Mouse (Mus musculus): ENCODE data around the gene Fsd2. TPM values are rescaled to one million over a fixed set of nuclear protein-coding genes. Genes with fewer than 3 reads are reported as not detected.

Gene Fsd2
- polyA plus RNA-seq, 1 experiment from 2014 or later = 0.16 TPM

GRCm38 (mm10) chr7:81570752-81571107 lies 4.0 kb upstream of the Fsd2 start:
- Histone ChIP-seq H3K27ac (ENCODE audit: low read depth, low read length) (no peak overlapping the region), H3K9ac (ENCODE audit: low read length) (no peak overlapping the region), H3K4me1 (ENCODE audit: control insufficient read depth, insufficient read depth, low read length) (no peaks in the 10 kb centered on the region), H3K27me3 (ENCODE audit: control insufficient read depth, insufficient read depth, low read length) (no peaks in the 10 kb centered on the region), H3K4me3 (ENCODE audit: low read depth, low read length) (peak overlapping the region; percentile 82), H3K4me2 (ENCODE audit: low read depth) (peak overlapping the region; percentile 70), H3K36me3 (ENCODE audit: control insufficient read depth, insufficient read depth, low read length) (no peaks in the 10 kb centered on the region), H3K9me3 (ENCODE audit: control insufficient read depth, low read length) (no peaks in the 10 kb centered on the region)
- no peak for ATAC-seq (ENCODE audit: insufficient read depth, low FRiP score, low TSS enrichment)
- 5% methylated on average over 5 of the region's 5 CpGs for WGBS
- no peak for DNase-seq (ENCODE audit: low spot score)

- H3K4me3 ChIP-seq (ENCODE audit: low read depth, low read length) = no peak overlapping the region
- 88% methylated on average over 3 of the region's 3 CpGs for WGBS
Measured at GRCm38 (mm10) chr7:81570271-81570670, 3.5 kb upstream of the Fsd2 start.

GRCm38 (mm10) chr7:81569851-81570250 lies 3.1 kb upstream of the Fsd2 start:
- no peak overlapping the region for H3K4me2 ChIP-seq (ENCODE audit: low read depth)
- H3K9ac ChIP-seq (ENCODE audit: low read length) = no peak overlapping the region
- ATAC-seq (ENCODE audit: insufficient read depth, low FRiP score, low TSS enrichment) (no peak), DNase-seq (ENCODE audit: low spot score) (no peak)
- H3K27me3 ChIP-seq (ENCODE audit: control insufficient read depth, insufficient read depth, low read length) = no peaks in the 10 kb centered on the region
- 85% methylated on average over 1 of the region's 1 CpGs for WGBS
- H3K9me3 ChIP-seq (ENCODE audit: control insufficient read depth, low read length) = no peaks in the 10 kb centered on the region
- H3K27ac ChIP-seq (ENCODE audit: low read depth, low read length) = no peak overlapping the region
- no peak overlapping the region for H3K4me3 ChIP-seq (ENCODE audit: low read depth, low read length)
- H3K36me3 ChIP-seq (ENCODE audit: control insufficient read depth, insufficient read depth, low read length) = no peaks in the 10 kb centered on the region
- H3K4me1 ChIP-seq (ENCODE audit: control insufficient read depth, insufficient read depth, low read length) = no peaks in the 10 kb centered on the region

More at GRCm38 (mm10) chr7:81570271-81570670, 3.5 kb upstream of the Fsd2 start:
- Histone ChIP-seq H3K27ac (ENCODE audit: low read depth, low read length) (no peak overlapping the region), H3K9me3 (ENCODE audit: control insufficient read depth, low read length) (no peaks in the 10 kb centered on the region), H3K4me1 (ENCODE audit: control insufficient read depth, insufficient read depth, low read length) (no peaks in the 10 kb centered on the region), H3K27me3 (ENCODE audit: control insufficient read depth, insufficient read depth, low read length) (no peaks in the 10 kb centered on the region), H3K9ac (ENCODE audit: low read length) (no peak overlapping the region), H3K4me2 (ENCODE audit: low read depth) (no peak overlapping the region), H3K36me3 (ENCODE audit: control insufficient read depth, insufficient read depth, low read length) (no peaks in the 10 kb centered on the region)
- DNase-seq (ENCODE audit: low spot score) = no peak
- ATAC-seq (ENCODE audit: insufficient read depth, low FRiP score, low TSS enrichment) = no peak

GRCm38 (mm10) chr7:81567396-81567795 lies 652 bp upstream of the Fsd2 start:
- H3K4me3 ChIP-seq (ENCODE audit: low read depth, low read length) = no peak overlapping the region
- H3K36me3 ChIP-seq (ENCODE audit: control insufficient read depth, insufficient read depth, low read length) = no peaks in the 10 kb centered on the region
- 85% methylated on average over 5 of the region's 5 CpGs for WGBS
- no peaks in the 10 kb centered on the region for H3K4me1 ChIP-seq (ENCODE audit: control insufficient read depth, insufficient read depth, low read length)
- no peak overlapping the region for H3K9ac ChIP-seq (ENCODE audit: low read length)
- DNase-seq (ENCODE audit: low spot score) (no peak), ATAC-seq (ENCODE audit: insufficient read depth, low FRiP score, low TSS enrichment) (no peak)
- H3K4me2 ChIP-seq (ENCODE audit: low read depth) = no peak overlapping the region
- no peaks in the 10 kb centered on the region for H3K27me3 ChIP-seq (ENCODE audit: control insufficient read depth, insufficient read depth, low read length)
- no peak overlapping the region for H3K27ac ChIP-seq (ENCODE audit: low read depth, low read length)
- H3K9me3 ChIP-seq (ENCODE audit: control insufficient read depth, low read length) = no peaks in the 10 kb centered on the region

GRCm38 (mm10) chr7:81566332-81566731 lies 412 bp downstream of the Fsd2 start:
- Histone ChIP-seq H3K27ac (ENCODE audit: low read depth, low read length) (no peak overlapping the region), H3K9ac (ENCODE audit: low read length) (no peak overlapping the region), H3K4me3 (ENCODE audit: low read depth, low read length) (no peak overlapping the region), H3K27me3 (ENCODE audit: control insufficient read depth, insufficient read depth, low read length) (no peaks in the 10 kb centered on the region), H3K36me3 (ENCODE audit: control insufficient read depth, insufficient read depth, low read length) (no peaks in the 10 kb centered on the region), H3K9me3 (ENCODE audit: control insufficient read depth, low read length) (no peaks in the 10 kb centered on the region), H3K4me1 (ENCODE audit: control insufficient read depth, insufficient read depth, low read length) (no peaks in the 10 kb centered on the region), H3K4me2 (ENCODE audit: low read depth) (no peak overlapping the region)
- 87% methylated on average over 4 of the region's 4 CpGs for WGBS
- no peak for DNase-seq (ENCODE audit: low spot score)
- no peak for ATAC-seq (ENCODE audit: insufficient read depth, low FRiP score, low TSS enrichment)

- DNase-seq (ENCODE audit: low spot score) = peak; percentile 21
- Histone ChIP-seq H3K4me3 (ENCODE audit: low read depth, low read length) (no peak overlapping the region), H3K27me3 (ENCODE audit: control insufficient read depth, insufficient read depth, low read length) (no peaks in the 10 kb centered on the region), H3K36me3 (ENCODE audit: control insufficient read depth, insufficient read depth, low read length) (no peaks in the 10 kb centered on the region), H3K4me2 (ENCODE audit: low read depth) (no peak overlapping the region), H3K4me1 (ENCODE audit: control insufficient read depth, insufficient read depth, low read length) (no peaks in the 10 kb centered on the region), H3K9me3 (ENCODE audit: control insufficient read depth, low read length) (no peaks in the 10 kb centered on the region), H3K9ac (ENCODE audit: low read length) (no peak overlapping the region), H3K27ac (ENCODE audit: low read depth, low read length) (no peak overlapping the region)
- 67% methylated on average over 7 of the region's 7 CpGs for WGBS
- no peak for ATAC-seq (ENCODE audit: insufficient read depth, low FRiP score, low TSS enrichment)
Measured at GRCm38 (mm10) chr7:81565381-81566055, 1.2 kb downstream of the Fsd2 start.

GRCm38 (mm10) chr7:81564766-81565165 lies 2.0 kb downstream of the Fsd2 start:
- ATAC-seq (ENCODE audit: insufficient read depth, low FRiP score, low TSS enrichment) = no peak
- 80% methylated on average over 7 of the region's 7 CpGs for WGBS
- Histone ChIP-seq H3K4me2 (ENCODE audit: low read depth) (no peak overlapping the region), H3K4me1 (ENCODE audit: control insufficient read depth, insufficient read depth, low read length) (no peaks in the 10 kb centered on the region), H3K27me3 (ENCODE audit: control insufficient read depth, insufficient read depth, low read length) (no peaks in the 10 kb centered on the region), H3K36me3 (ENCODE audit: control insufficient read depth, insufficient read depth, low read length) (no peaks in the 10 kb centered on the region), H3K9ac (ENCODE audit: low read length) (no peak overlapping the region), H3K4me3 (ENCODE audit: low read depth, low read length) (no peak overlapping the region), H3K9me3 (ENCODE audit: control insufficient read depth, low read length) (no peaks in the 10 kb centered on the region), H3K27ac (ENCODE audit: low read depth, low read length) (no peak overlapping the region)
- no peak for DNase-seq (ENCODE audit: low spot score)

GRCm38 (mm10) chr7:81563506-81564015 lies 3.2 kb downstream of the Fsd2 start:
- Histone ChIP-seq H3K27ac (ENCODE audit: low read depth, low read length) (no peak overlapping the region), H3K9me3 (ENCODE audit: control insufficient read depth, low read length) (no peaks in the 10 kb centered on the region), H3K4me1 (ENCODE audit: control insufficient read depth, insufficient read depth, low read length) (no peaks in the 10 kb centered on the region), H3K36me3 (ENCODE audit: control insufficient read depth, insufficient read depth, low read length) (no peaks in the 10 kb centered on the region), H3K4me3 (ENCODE audit: low read depth, low read length) (no peak overlapping the region), H3K4me2 (ENCODE audit: low read depth) (no peak overlapping the region), H3K27me3 (ENCODE audit: control insufficient read depth, insufficient read depth, low read length) (no peaks in the 10 kb centered on the region), H3K9ac (ENCODE audit: low read length) (no peak overlapping the region)
- no peak for DNase-seq (ENCODE audit: low spot score)
- no peak for ATAC-seq (ENCODE audit: insufficient read depth, low FRiP score, low TSS enrichment)
- WGBS = 82% methylated on average over 4 of the region's 4 CpGs

- DNase-seq (ENCODE audit: low spot score) = no peak
- Histone ChIP-seq H3K27ac (ENCODE audit: low read depth, low read length) (no peak overlapping the region), H3K4me3 (ENCODE audit: low read depth, low read length) (no peak overlapping the region), H3K36me3 (ENCODE audit: control insufficient read depth, insufficient read depth, low read length) (no peaks in the 10 kb centered on the region), H3K9me3 (ENCODE audit: control insufficient read depth, low read length) (no peaks in the 10 kb centered on the region), H3K27me3 (ENCODE audit: control insufficient read depth, insufficient read depth, low read length) (no peaks in the 10 kb centered on the region), H3K4me2 (ENCODE audit: low read depth) (no peak overlapping the region), H3K9ac (ENCODE audit: low read length) (no peak overlapping the region), H3K4me1 (ENCODE audit: control insufficient read depth, insufficient read depth, low read length) (no peaks in the 10 kb centered on the region)
- no peak for ATAC-seq (ENCODE audit: insufficient read depth, low FRiP score, low TSS enrichment)
- WGBS = 77% methylated on average over 5 of the region's 5 CpGs
Measured at GRCm38 (mm10) chr7:81561211-81561610, 5.5 kb downstream of the Fsd2 start.

Measured in neural tube, embryonic 11.5 days (tissue).